Mouse (Mus musculus) hindbrain, postnatal 0 days (tissue): ENCODE data around the gene Mrps17. TPM values are rescaled to one million over a fixed set of nuclear protein-coding genes. Genes with fewer than 3 reads are reported as not detected.

Experiments
- ATAC-seq: fragments of 200-750 bp; cut with Nextera tagmentation; 2 replicates; pipeline ENCODE4 v1.8.0; 2017; ENCODE audit warnings: mild to moderate bottlenecking, moderate TSS enrichment, moderate library complexity
- DNase-seq: peaks from one replicate; pipeline ENCODE4 v3.0.0-alpha.2; 2015; ENCODE audit warnings: low spot score
- H3K27ac ChIP-seq: fragments of 300-500 bp; sonication (generic); 2 replicates; pipeline ENCODE4 v1.5.1; 2014; ENCODE audit warnings: mild to moderate bottlenecking
- H3K27me3 ChIP-seq: fragments of 300-500 bp; sonication (generic); 2 replicates; pipeline ENCODE4 v1.6.1; 2014; ENCODE audit warnings: low read length, mixed read lengths; ENCODE audit not compliant: insufficient read depth
- H3K36me3 ChIP-seq: fragments of 300-500 bp; sonication (generic); 2 replicates; pipeline ENCODE4 v1.6.1; 2014; ENCODE audit warnings: low read length, mixed read lengths; ENCODE audit not compliant: insufficient read depth
- H3K4me1 ChIP-seq: fragments of 300-500 bp; sonication (generic); 2 replicates; pipeline ENCODE4 v1.6.1; 2014; ENCODE audit warnings: antibody characterized with exemption, low read length, mixed read lengths; ENCODE audit not compliant: insufficient read depth
- H3K4me2 ChIP-seq: fragments of 300-500 bp; sonication (generic); 2 replicates; pipeline ENCODE4 v1.6.1; 2014; ENCODE audit warnings: low read depth, mild to moderate bottlenecking, low read length, moderate library complexity, mixed read lengths
- H3K4me3 ChIP-seq: fragments of 300-500 bp; sonication (generic); 2 replicates; pipeline ENCODE4 v1.5.1; 2014; ENCODE audit warnings: low read length
- H3K9ac ChIP-seq: fragments of 300-500 bp; sonication (generic); replicated peaks from 2 replicates; pipeline ENCODE4 v1.6.1; 2014; ENCODE audit warnings: mild to moderate bottlenecking, low read length, moderate library complexity, mixed read lengths
- H3K9me3 ChIP-seq: fragments of 300-500 bp; sonication (generic); 2 replicates; pipeline ENCODE4 v1.6.1; 2016; ENCODE audit warnings: low read length, mixed read lengths
- CTCF ChIP-seq: IDR thresholded peaks from 2 replicates; pipeline ENCODE4 v1.5.1; 2016; ENCODE audit warnings: antibody characterized with exemption, control low read depth, low read depth
- WGBS: fragments of 180-500 bp; shearing (Covaris S2); extraction: QIAGEN DNeasy Blood & Tissue Kit; methylation state at CpG from one replicate; pipeline ENCODE4 v1.1.7; 2014; 5-methylcytosine and 5-hydroxymethylcytosine counted together
- polyA plus RNA-seq: library from polyadenylated mRNA; unstranded; fragments of >200 nt; fragmentation: Nextera tagmentation; extraction: Ambion mirVana; gene quantifications from 2 replicates; pipeline ENCODE4 v1.2.1, GENCODE M21; 2015
- total RNA-seq: library from RNA; depleted of rRNA; stranded (reverse); fragments of >200 nt; gene quantifications from 2 replicates; pipeline ENCODE4 v1.2.3, GENCODE M21; 2014

Mrps17 gene
- total and polyA plus RNA-seq, 2 experiments from 2014 or later, result 112 to 156 TPM

GRCm38 (mm10) chr5:129720176-129720575, 4.9 kb downstream of the Mrps17 start:
- ATAC-seq (no peak), DNase-seq (no peak)
- 0 out of 2 replicates have a peak, but pooled peaks cover 8% of the 10 kb centered on the region for H3K4me1 ChIP-seq
- H3K4me3 ChIP-seq, result no peak overlapping the region
- no peak overlapping the region for H3K9ac ChIP-seq
- no peak for TF ChIP-seq CTCF
- H3K9me3 ChIP-seq, result no peaks in the 10 kb centered on the region
- WGBS, result 80% methylated on average over 3 of the region's 3 CpGs
- H3K27me3 ChIP-seq, result no peaks in the 10 kb centered on the region
- no peak overlapping the region for H3K27ac ChIP-seq
- H3K36me3 ChIP-seq, result peaks cover 19% of the 10 kb centered on the region
- no peak overlapping the region for H3K4me2 ChIP-seq

GRCm38 (mm10) chr5:129724268-129724667, 9.0 kb downstream of the Mrps17 start:
- peak overlapping the region; percentile 55 for H3K4me2 ChIP-seq
- 48% methylated on average over 4 of the region's 4 CpGs for WGBS
- ATAC-seq (no peak), DNase-seq (no peak)
- peak overlapping the region; percentile 98; the same call in 1 of the 2 replicates for H3K9ac ChIP-seq
- H3K4me1 ChIP-seq, result peaks cover 15% of the 10 kb centered on the region
- peaks cover 4% of the 10 kb centered on the region for H3K36me3 ChIP-seq
- H3K9me3 ChIP-seq, result no peaks in the 10 kb centered on the region
- H3K27ac ChIP-seq, result peak overlapping the region; percentile 97; the same call in 1 of the 2 replicates
- no peaks in the 10 kb centered on the region for H3K27me3 ChIP-seq
- H3K4me3 ChIP-seq, result peak overlapping the region; percentile 88
- TF ChIP-seq CTCF, result no peak

DNA sequence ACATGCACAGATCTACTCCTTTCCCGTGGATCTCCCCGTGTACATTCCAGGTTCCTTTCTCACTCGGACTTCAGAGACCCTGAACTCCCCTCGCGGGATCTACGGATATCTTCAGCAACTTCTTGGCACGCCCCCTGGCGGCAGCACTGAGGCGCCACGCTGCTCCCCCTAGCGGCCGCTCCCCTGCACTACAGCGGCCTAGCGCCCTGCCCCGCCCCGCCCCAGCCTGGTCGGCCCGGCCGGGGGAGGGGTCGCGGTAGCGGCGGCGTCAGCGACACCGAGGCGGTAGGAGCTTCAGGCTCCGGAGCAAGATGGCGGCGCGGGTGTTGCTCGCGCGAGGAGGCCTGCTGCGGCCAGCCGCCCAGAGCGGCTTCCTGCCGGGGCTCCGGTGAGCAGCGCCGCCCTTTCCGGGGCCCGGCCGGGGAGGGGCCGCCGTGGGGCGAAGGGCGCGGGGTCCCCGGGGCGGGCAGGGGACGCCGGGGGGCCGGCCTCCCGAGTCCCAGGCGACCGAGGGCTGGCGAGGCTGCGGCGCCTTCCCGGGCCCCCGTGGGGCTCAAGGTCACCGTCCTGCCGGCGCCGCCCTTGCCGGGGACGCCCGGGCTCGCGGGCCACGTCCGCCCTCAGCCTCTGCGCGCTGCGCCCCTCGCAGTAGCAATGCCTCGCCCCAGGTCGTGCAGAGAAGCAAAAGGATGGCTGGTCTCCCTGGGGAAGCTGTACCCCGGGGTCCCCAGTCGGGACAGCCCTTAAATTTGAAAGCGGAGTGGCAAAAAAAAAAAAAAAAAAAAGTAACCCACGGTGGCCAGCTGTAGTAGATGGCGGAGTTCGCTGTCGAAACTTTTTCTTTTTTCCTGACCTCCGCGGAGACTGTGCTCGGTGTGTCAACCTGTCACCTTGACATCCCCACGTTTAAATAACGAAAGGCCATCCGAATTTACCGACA, 9.8 kb downstream of the Mrps17 start, which contains the start of gene Nipsnap2:
TSS of gene Nipsnap2 (plus strand) at position 230 of the 940 bp plus-strand sequence.
- H3K9ac ChIP-seq, result peak within 1 kb of the TSS; percentile 98
- ATAC-seq, result peak; percentile 97
- H3K27ac ChIP-seq, result peak within 1 kb of the TSS; percentile 97
- peak within 1 kb of the TSS; percentile 88 for H3K4me3 ChIP-seq
- TF ChIP-seq CTCF, result peak; percentile 95
- peak; percentile 92 for DNase-seq
- WGBS, result under 1% methylated on average over 81 of the region's 93 CpGs
- no peaks in the 10 kb centered on the region for H3K27me3 ChIP-seq
- H3K4me2 ChIP-seq, result peak within 1 kb of the TSS; percentile 55
- no peaks in the 10 kb centered on the region for H3K9me3 ChIP-seq
- H3K4me1 ChIP-seq, result peaks cover 16% of the 10 kb centered on the region
- H3K36me3 ChIP-seq, result no peaks in the 10 kb centered on the region

DNA sequence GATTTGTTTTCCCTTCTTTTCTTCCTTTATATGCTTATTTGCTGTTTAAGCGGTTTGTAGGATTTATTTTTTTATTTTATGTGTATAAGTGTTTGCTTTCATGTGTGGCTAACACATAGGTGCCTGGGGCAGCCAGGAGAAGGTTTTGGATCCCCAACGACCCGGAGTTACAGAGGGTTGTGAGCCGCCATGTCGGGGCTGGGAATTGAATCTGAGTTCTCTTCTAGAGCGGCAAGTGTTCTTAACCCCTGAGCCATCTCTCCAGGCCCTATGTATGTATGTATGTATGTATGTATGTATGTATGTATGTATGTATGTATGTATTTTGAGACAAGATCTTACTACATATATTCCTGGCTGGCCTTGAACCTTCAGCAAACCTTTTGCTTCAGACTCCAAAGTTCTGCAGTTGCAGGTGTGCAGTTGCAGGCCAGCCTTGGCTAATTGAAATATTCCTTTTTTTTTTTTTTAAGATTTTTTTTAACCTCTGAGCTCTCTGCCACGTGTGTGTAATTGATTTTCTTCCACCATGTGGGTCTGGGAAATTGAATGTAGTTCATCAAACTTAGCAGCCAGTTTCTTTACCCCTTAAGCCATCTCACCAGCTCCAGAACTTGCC, 10.6 kb downstream of the Mrps17 start:
- Histone ChIP-seq H3K4me2 (peak overlapping the region; percentile 55), H3K9me3 (no peaks in the 10 kb centered on the region), H3K27me3 (no peaks in the 10 kb centered on the region), H3K9ac (peak overlapping the region; percentile 98), H3K4me1 (peaks cover 16% of the 10 kb centered on the region), H3K27ac (peak overlapping the region; percentile 97; the same call in 1 of the 2 replicates), H3K36me3 (no peaks in the 10 kb centered on the region), H3K4me3 (peak overlapping the region; percentile 88)
- no peak for TF ChIP-seq CTCF
- ATAC-seq, result no peak
- DNase-seq, result peak; percentile 6
- 9% methylated on average over 7 of the region's 7 CpGs for WGBS

DNA sequence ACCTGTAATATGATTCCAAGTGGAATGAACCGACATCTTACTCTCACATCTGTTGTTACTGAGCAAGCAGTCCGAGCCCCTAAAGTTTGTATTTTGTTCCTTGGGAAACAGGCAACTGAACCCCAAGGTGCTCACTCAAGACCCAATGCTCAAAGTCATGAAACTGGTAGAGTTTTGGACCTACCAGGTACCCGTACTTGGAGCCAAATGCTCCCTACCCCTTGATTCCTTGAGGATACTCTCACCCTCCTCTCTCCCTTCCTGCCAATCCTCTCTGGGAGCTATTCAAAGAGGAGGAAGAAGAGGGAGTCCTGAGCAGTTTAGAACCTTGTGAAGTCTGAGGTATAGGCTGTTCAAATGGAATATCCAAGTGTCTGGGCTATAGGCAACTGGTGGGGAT, 11.5 kb downstream of the Mrps17 start:
- no peak for ATAC-seq
- Histone ChIP-seq H3K4me3 (no peak overlapping the region), H3K9me3 (no peaks in the 10 kb centered on the region), H3K27ac (no peak overlapping the region), H3K36me3 (no peaks in the 10 kb centered on the region), H3K27me3 (no peaks in the 10 kb centered on the region), H3K4me1 (peaks cover 16% of the 10 kb centered on the region), H3K9ac (no peak overlapping the region), H3K4me2 (peak overlapping the region; percentile 55; the same call in 1 of the 2 replicates)
- no peak for TF ChIP-seq CTCF
- 78% methylated on average over 3 of the region's 3 CpGs for WGBS
- DNase-seq, result no peak

DNA sequence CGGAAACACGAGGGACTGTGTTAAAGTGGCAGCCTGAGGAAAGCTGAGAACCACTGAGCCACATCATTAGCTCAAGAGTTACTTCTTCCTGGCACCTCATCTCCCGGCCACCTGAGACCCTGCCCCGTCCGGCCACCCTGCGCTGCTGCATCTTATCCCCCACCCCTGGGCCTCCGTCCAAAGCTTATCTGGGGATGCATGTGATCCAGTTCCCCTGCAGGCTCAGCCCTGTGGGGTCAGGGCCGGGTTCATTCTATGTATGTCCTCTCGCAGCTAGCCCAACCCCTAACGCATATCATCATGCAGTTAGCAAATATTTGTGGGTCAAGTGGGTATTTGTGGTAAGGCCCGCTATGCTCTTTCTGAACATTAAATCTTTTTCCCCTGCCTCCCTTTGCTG, 14.0 kb downstream of the Mrps17 start:
- TF ChIP-seq CTCF, result no peak
- no peak for DNase-seq
- Histone ChIP-seq H3K9me3 (no peaks in the 10 kb centered on the region), H3K36me3 (no peaks in the 10 kb centered on the region), H3K4me3 (no peak overlapping the region), H3K27ac (no peak overlapping the region), H3K27me3 (no peaks in the 10 kb centered on the region), H3K4me1 (peaks cover 16% of the 10 kb centered on the region), H3K4me2 (no peak overlapping the region), H3K9ac (no peak overlapping the region)
- WGBS, result 63% methylated on average over 11 of the region's 11 CpGs
- no peak for ATAC-seq
